Mouse (Mus musculus) induced T-regulatory cell, adult 2 months (primary cell): ENCODE results near the gene Pes1.
A peak's percentile ranks its signal among the peaks of the same experiment; 100 is the strongest.

Experiments used
- DNase-seq: peaks from one replicate; pipeline ENCODE4 v3.0.0-alpha.2; 2012; ENCODE audit warnings: low read depth

Gene Pes1

GRCm38 (mm10) chr11:3964416-3965172 lies 819 bp downstream of the Pes1 start:
- DNase-seq, result peak; percentile 22

- peak; percentile 7 for DNase-seq
Observed at GRCm38 (mm10) chr11:3969837-3970236, 6.1 kb downstream of the Pes1 start.

GRCm38 (mm10) chr11:3970361-3970760 lies 6.6 kb downstream of the Pes1 start:
- no peak for DNase-seq

- DNase-seq, result no peak
Observed at GRCm38 (mm10) chr11:3973081-3973480, 9.3 kb downstream of the Pes1 start.

GRCm38 (mm10) chr11:3974311-3974710 lies 10.5 kb downstream of the Pes1 start:
- DNase-seq, result no peak

GRCm38 (mm10) chr11:3976678-3977077 lies 12.9 kb downstream of the Pes1 start, which contains the start of gene 4930556J24Rik:
TSS of gene 4930556J24Rik (minus strand) at chr11:3976778.
- DNase-seq, result no peak

- DNase-seq, result no peak
Observed at GRCm38 (mm10) chr11:3978421-3978820, 14.6 kb downstream of the Pes1 start.

GRCm38 (mm10) chr11:3981536-3981935 lies 17.8 kb downstream of the Pes1 start:
- no peak for DNase-seq

- DNase-seq, result no peak
Observed at GRCm38 (mm10) chr11:3982275-3983209, 18.8 kb downstream of the Pes1 start.

- DNase-seq, result no peak
Observed at GRCm38 (mm10) chr11:3983291-3983862, 19.6 kb downstream of the Pes1 start, which contains the start of gene Gal3st1. TSS of gene Gal3st1 (plus strand) at chr11:3983636.

- DNase-seq, result no peak
Observed at GRCm38 (mm10) chr11:3983863-3984745, 20.3 kb downstream of the Pes1 start.

GRCm38 (mm10) chr11:3989748-3990147 lies 26.0 kb downstream of the Pes1 start:
- no peak for DNase-seq

GRCm38 (mm10) chr11:3993132-3993531 lies 29.4 kb downstream of the Pes1 start:
- DNase-seq, result no peak

- no peak for DNase-seq
Observed at GRCm38 (mm10) chr11:3993914-3994313, 30.1 kb downstream of the Pes1 start.

- DNase-seq, result no peak
Observed at GRCm38 (mm10) chr11:3995511-3995910, 31.7 kb downstream of the Pes1 start.

GRCm38 (mm10) chr11:3996840-3997239 lies 33.1 kb downstream of the Pes1 start:
- no peak for DNase-seq

- peak; percentile 35 for DNase-seq
Observed at GRCm38 (mm10) chr11:3997978-3998720, 34.4 kb downstream of the Pes1 start.

- DNase-seq, result no peak
Observed at GRCm38 (mm10) chr11:3999547-3999946, 35.8 kb downstream of the Pes1 start.

- DNase-seq, result peak; percentile 74
Observed at GRCm38 (mm10) chr11:4001603-4002002, 37.8 kb downstream of the Pes1 start.

GRCm38 (mm10) chr11:4005220-4005805 lies 41.5 kb downstream of the Pes1 start:
- no peak for DNase-seq
